Mouse (Mus musculus) G1E (cell line): ENCODE results near the gene Kctd11. TPM values are rescaled to one million over a fixed set of nuclear protein-coding genes. Genes with fewer than 3 reads are reported as not detected.
A peak's percentile ranks its signal among the peaks of the same experiment; 100 is the strongest.

ENCODE experiments used
- ATAC-seq: 2 replicates; pipeline ENCODE4 v1.8.0; 2016; ENCODE audit warnings: mild to moderate bottlenecking; ENCODE audit not compliant: insufficient number of reproducible peaks, poor library complexity, low FRiP score, severe bottlenecking; ENCODE audit errors: extremely low read depth
- DNase-seq: peaks from one replicate; pipeline ENCODE4 v3.0.0; 2012; ENCODE audit warnings: low spot score
- H3K27me3 ChIP-seq: 2 replicates; pipeline ENCODE4 v1.6.1; 2012; ENCODE audit warnings: mild to moderate bottlenecking, low read length, inconsistent platforms; ENCODE audit not compliant: insufficient read depth
- H3K36me3 ChIP-seq: replicated peaks from 2 replicates; pipeline ENCODE3; 2012; ENCODE audit warnings: mild to moderate bottlenecking, inconsistent platforms
- H3K4me1 ChIP-seq: 2 replicates; pipeline ENCODE4 v1.6.1; 2012; ENCODE audit warnings: low read depth, low read length, inconsistent platforms, mixed read lengths; ENCODE audit not compliant: insufficient read depth
- H3K4me3 ChIP-seq: 2 replicates; pipeline ENCODE4 v1.5.1; 2012; ENCODE audit warnings: low read depth, mild to moderate bottlenecking, inconsistent platforms, low read length, moderate library complexity, mixed read lengths
- H3K9me3 ChIP-seq: replicated peaks from 2 replicates; pipeline ENCODE4 v1.6.1; 2012; ENCODE audit warnings: inconsistent platforms
- CTCF ChIP-seq: IDR thresholded peaks from 2 replicates; pipeline ENCODE4 v1.5.1; 2012; ENCODE audit warnings: low read depth, low read length, inconsistent platforms, mixed read lengths
- GATA1 ChIP-seq: IDR thresholded peaks from 2 replicates; pipeline ENCODE4 v1.6.1; 2012; ENCODE audit warnings: borderline replicate concordance, low read length, inconsistent platforms, mixed read lengths
- GATA2 ChIP-seq: IDR thresholded peaks from 2 replicates; pipeline ENCODE4 v1.6.1; 2012; ENCODE audit warnings: low read depth, low read length, inconsistent platforms, borderline replicate concordance
- POLR2AphosphoS5 ChIP-seq: IDR thresholded peaks from 2 replicates; pipeline ENCODE4 v1.6.1; 2012; ENCODE audit warnings: low read depth, low read length, inconsistent platforms; ENCODE audit not compliant: insufficient replicate concordance
- TAL1 ChIP-seq: conservative IDR thresholded peaks from 2 replicates; pipeline ENCODE4 v1.6.1; 2012; ENCODE audit warnings: low read depth, low read length, inconsistent platforms, mixed read lengths
- polyA plus RNA-seq: library from polyadenylated mRNA; stranded (reverse); fragments of >175 nt; gene quantifications from 2 replicates; pipeline ENCODE4 v1.2.3, GENCODE M21; 2012
- total RNA-seq, 2 experiments: library from RNA; stranded (forward) in 1 of 2; stranded (reverse) in 1 of 2; fragments of 200-1000 nt in 1 of 2; fragments of >200 nt in 1 of 2; fragmentation: Nextera tagmentation in 1 of 2; gene quantifications; 2 replicates each; pipeline ENCODE4 v1.2.3; 2014 to 2017

Gene Kctd11
- total and polyA plus RNA-seq, 3 experiments: 0.39 to 0.90 (median 0.55) TPM

GRCm38 (mm10) chr11:69915667-69916627 is 34.7 kb upstream of the Kctd11 start:
- ATAC-seq (peak; percentile 29; the same call in 1 of the 2 replicates), DNase-seq (peak; percentile 64)
- Histone ChIP-seq H3K9me3 (no peaks in the 10 kb centered on the region), H3K36me3 (peaks cover 92% of the 10 kb centered on the region), H3K4me3 (peak overlapping the region; percentile 91), H3K4me1 (peaks cover 75% of the 10 kb centered on the region), H3K27me3 (no peaks in the 10 kb centered on the region)
- TF ChIP-seq POLR2AphosphoS5 (peak; percentile 87; the same call in 1 of the 2 replicates), GATA2 (no peak), CTCF (0 out of 2 replicates have a peak, but pooled peaks have one; percentile 19), GATA1 (no peak), TAL1 (peak; percentile 96)

GRCm38 (mm10) chr11:69914917-69915430 is 33.8 kb upstream of the Kctd11 start:
- Histone ChIP-seq H3K4me1 (peaks cover 79% of the 10 kb centered on the region), H3K9me3 (no peaks in the 10 kb centered on the region), H3K36me3 (peaks cover 96% of the 10 kb centered on the region), H3K27me3 (no peaks in the 10 kb centered on the region), H3K4me3 (peak overlapping the region; percentile 91)
- TF ChIP-seq CTCF: no peak
- TF ChIP-seq GATA1: no peak
- peak; percentile 90; the same call in 1 of the 2 replicates for TF ChIP-seq POLR2AphosphoS5
- no peak for TF ChIP-seq GATA2
- TF ChIP-seq TAL1: no peak
- ATAC-seq: no peak
- DNase-seq: no peak

- no peaks in the 10 kb centered on the region for H3K27me3 ChIP-seq
- ATAC-seq: no peak
- H3K9me3 ChIP-seq: no peaks in the 10 kb centered on the region
- no peak for DNase-seq
- peaks cover 79% of the 10 kb centered on the region for H3K4me1 ChIP-seq
- H3K36me3 ChIP-seq: peaks cover 96% of the 10 kb centered on the region
- H3K4me3 ChIP-seq: peak overlapping the region; percentile 91
- TF ChIP-seq TAL1: no peak
- no peak for TF ChIP-seq CTCF
- TF ChIP-seq GATA1: no peak
- no peak for TF ChIP-seq GATA2
- TF ChIP-seq POLR2AphosphoS5: no peak; the same call in 1 of the 2 replicates
These were observed 33.2 kb upstream of the Kctd11 start for GRCm38 (mm10) chr11:69914372-69914764.

DNA sequence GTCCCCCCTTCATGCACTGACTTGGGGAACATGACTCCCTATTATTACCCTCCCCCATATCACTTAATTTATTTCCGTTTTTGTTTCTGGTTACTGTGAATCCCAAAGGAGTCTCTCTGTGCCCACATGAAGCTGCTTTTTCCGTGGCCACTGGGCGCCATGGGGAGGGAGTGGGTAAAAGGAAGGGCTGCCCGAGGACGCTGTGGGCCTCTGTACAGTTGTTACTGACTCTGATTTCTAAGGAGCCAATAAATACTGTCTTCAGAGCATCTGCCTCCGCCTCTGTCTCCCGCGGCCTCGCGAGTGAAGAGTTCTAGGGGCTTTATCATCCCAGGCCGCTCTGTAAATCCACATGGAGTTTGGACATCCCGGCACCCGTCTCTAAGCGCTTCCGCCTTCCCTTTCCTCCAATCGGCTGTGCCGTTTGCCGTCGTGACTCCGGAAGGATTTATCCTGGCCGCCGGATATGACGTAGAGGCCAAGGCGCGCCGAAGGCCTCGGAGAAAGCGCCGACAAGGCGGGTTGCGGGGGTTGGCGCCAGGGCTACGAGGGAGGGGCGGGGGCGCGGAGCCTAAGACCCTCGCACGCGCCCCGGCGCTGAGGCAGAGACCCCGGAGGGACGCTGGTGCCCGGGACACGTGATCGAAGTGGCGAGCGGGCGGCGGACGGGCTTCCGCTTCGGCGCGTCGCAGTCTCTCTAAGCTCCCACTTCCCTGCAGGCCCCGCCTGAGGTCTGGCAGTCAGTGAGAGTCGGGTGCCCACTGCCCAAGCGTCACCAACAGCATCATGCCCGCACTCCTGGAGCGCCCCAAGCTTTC is 32.6 kb upstream of the Kctd11 start, which contains the start of gene Gps2:
Gps2 (plus strand) TSS at position 335 of the 818 bp plus-strand sequence.
- no peak for TF ChIP-seq TAL1
- no peak for TF ChIP-seq CTCF
- TF ChIP-seq GATA1: no peak
- TF ChIP-seq GATA2: no peak
- no peak for TF ChIP-seq POLR2AphosphoS5
- H3K36me3 ChIP-seq: peaks cover 96% of the 10 kb centered on the region
- no peaks in the 10 kb centered on the region for H3K9me3 ChIP-seq
- ATAC-seq (peak; percentile 73), DNase-seq (peak; percentile 93)
- H3K27me3 ChIP-seq: no peaks in the 10 kb centered on the region
- H3K4me1 ChIP-seq: peaks cover 75% of the 10 kb centered on the region
- peak within 1 kb of the TSS; percentile 91 for H3K4me3 ChIP-seq

- no peak for TF ChIP-seq GATA1
- no peak for TF ChIP-seq CTCF
- TF ChIP-seq GATA2: no peak
- no peak for TF ChIP-seq TAL1
- TF ChIP-seq POLR2AphosphoS5: no peak
- Histone ChIP-seq H3K36me3 (peaks cover 96% of the 10 kb centered on the region), H3K9me3 (no peaks in the 10 kb centered on the region), H3K27me3 (no peaks in the 10 kb centered on the region), H3K4me1 (peaks cover 68% of the 10 kb centered on the region), H3K4me3 (peak overlapping the region; percentile 91)
- DNase-seq (no peak), ATAC-seq (no peak)
These were observed 31.7 kb upstream of the Kctd11 start for GRCm38 (mm10) chr11:69912716-69913530.
